Comparison of ENCODE assay signal across 8 mouse cellular contexts in the genomic region with DNA sequence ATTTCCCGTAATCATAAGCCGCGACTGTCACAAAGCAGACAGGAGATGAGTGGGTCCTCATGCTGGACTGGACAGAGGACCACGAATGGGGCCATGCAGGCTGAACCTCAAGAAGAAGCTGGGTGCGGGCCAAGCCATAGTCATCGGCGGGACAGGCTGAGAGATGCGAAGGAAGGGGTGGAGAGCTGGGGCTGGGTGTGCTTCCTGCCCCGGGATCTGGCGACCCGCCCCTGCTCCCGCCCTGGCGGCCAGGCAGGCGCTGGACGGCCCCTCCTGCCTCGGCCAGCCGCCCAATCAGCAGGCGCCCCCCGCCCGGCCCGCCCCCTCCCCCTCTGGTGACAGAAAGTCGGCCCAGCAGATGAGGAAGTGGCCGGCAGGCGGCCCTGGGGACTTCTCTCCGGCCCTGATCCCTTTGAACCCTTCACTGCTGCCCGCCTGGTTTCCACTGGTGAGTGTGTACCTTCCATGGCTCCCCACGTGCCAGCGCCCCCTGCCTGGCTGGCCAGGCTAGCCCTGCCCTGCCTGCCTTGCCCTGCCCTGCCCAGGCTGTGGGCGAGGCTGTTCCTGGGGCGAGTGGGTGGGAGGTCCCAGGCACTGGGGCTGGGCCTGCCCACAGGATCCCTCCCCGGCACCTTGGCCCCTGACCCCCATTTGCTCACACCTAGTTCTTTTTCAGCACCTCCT. TPM values are rescaled to one million over a fixed set of nuclear protein-coding genes. Genes with fewer than 3 reads are reported as not detected.
A peak's percentile ranks its signal among the peaks of the same experiment; 100 is the strongest.
DNase-seq lines count a peak whose midpoint lies in the region; ATAC-seq and TF ChIP-seq lines count a peak whose summit lies in the region.

TSS of gene Elovl1 (plus strand) at position 326 of the 684 bp plus-strand sequence.

- peak within 1 kb of the TSS; percentile 80 for H3K27ac ChIP-seq in embryonic facial prominence, embryonic 12.5 days
- peak within 1 kb of the TSS; percentile 97 for H3K27ac ChIP-seq in kidney, adult 2 months (ENCODE audit: insufficient read depth, low read depth, low read length)
- peak within 1 kb of the TSS; percentile 83 for H3K27ac ChIP-seq in limb, embryonic 12.5 days
- H3K27ac ChIP-seq in midbrain, embryonic 14.5 days (replicated peaks; ENCODE audit: low read depth, low read length) = peak within 1 kb of the TSS; percentile 64

- peak within 1 kb of the TSS; percentile 73 for H3K9ac ChIP-seq in embryonic facial prominence, embryonic 12.5 days
- peak within 1 kb of the TSS; percentile 65 for H3K9ac ChIP-seq in limb, embryonic 12.5 days (replicated peaks)
- H3K9ac ChIP-seq in midbrain, embryonic 14.5 days (replicated peaks; ENCODE audit: low read length) = peak within 1 kb of the TSS; percentile 59

- H3K9me3 ChIP-seq in embryonic facial prominence, embryonic 12.5 days = no peaks in the 10 kb centered on the region
- no peaks in the 10 kb centered on the region for H3K9me3 ChIP-seq in limb, embryonic 12.5 days
- H3K9me3 ChIP-seq in midbrain, embryonic 14.5 days (ENCODE audit: control insufficient read depth, low read length) = no peaks in the 10 kb centered on the region

- H3K27me3 ChIP-seq in embryonic facial prominence, embryonic 12.5 days = no peaks in the 10 kb centered on the region
- H3K27me3 ChIP-seq in kidney, adult 2 months (replicated peaks; ENCODE audit: control insufficient read depth, insufficient read depth, low read length) = no peaks in the 10 kb centered on the region
- H3K27me3 ChIP-seq in limb, embryonic 12.5 days = no peaks in the 10 kb centered on the region
- no peaks in the 10 kb centered on the region for H3K27me3 ChIP-seq in midbrain, embryonic 14.5 days (ENCODE audit: control insufficient read depth, insufficient read depth, low read length)

- TF ChIP-seq POLR2A in kidney, adult 2 months (IDR thresholded peaks at IDR 0.05; ENCODE audit: low read depth, low read length) = peak; percentile 49

- peak; percentile 94 for DNase-seq in 3134 (ENCODE audit: extremely low read depth, insufficient read length, low spot score)
- DNase-seq in adrenal gland, postnatal 25 days = peak; percentile 93
- DNase-seq in heart, adult 18-20 months = peak; percentile 92 to 96
- peak; percentile 96 for DNase-seq in kidney, adult 2 months
- DNase-seq in midbrain, embryonic 14.5 days = peak; percentile 85
- peak; percentile 81 to 85 for DNase-seq in spleen, adult 18-20 months

- WGBS in embryonic facial prominence, embryonic 12.5 days = 0% methylated on average over 30 of the region's 31 CpGs
- WGBS in kidney, adult 2 months = under 1% methylated on average over 31 of the region's 31 CpGs
- WGBS in limb, embryonic 12.5 days = 1% methylated on average over 19 of the region's 31 CpGs
- WGBS in midbrain, embryonic 14.5 days = 0% methylated on average over 28 of the region's 31 CpGs

- peak within 1 kb of the TSS; percentile 69 for H3K4me3 ChIP-seq in embryonic facial prominence, embryonic 12.5 days
- H3K4me3 ChIP-seq in kidney, adult 2 months (ENCODE audit: insufficient read depth, low read depth, low read length) = peak within 1 kb of the TSS; percentile 98
- peak within 1 kb of the TSS; percentile 71 for H3K4me3 ChIP-seq in limb, embryonic 12.5 days (replicated peaks)
- H3K4me3 ChIP-seq in midbrain, embryonic 14.5 days (replicated peaks; ENCODE audit: low read depth, low read length) = peak within 1 kb of the TSS; percentile 49

- peak; percentile 35 for TF ChIP-seq CTCF in kidney, adult 2 months (conservative IDR thresholded peaks at IDR 0.05; ENCODE audit: insufficient read depth, insufficient read length, low read depth, low read length)

- ATAC-seq in embryonic facial prominence, embryonic 12.5 days (ENCODE audit: insufficient number of reproducible peaks, insufficient read depth, low FRiP score, low TSS enrichment) = peak; percentile 95
- peak; percentile 95 for ATAC-seq in limb, embryonic 12.5 days (ENCODE audit: insufficient number of reproducible peaks, insufficient read depth, low FRiP score, low TSS enrichment, low read depth)
- ATAC-seq in midbrain, embryonic 14.5 days (ENCODE audit: low FRiP score, low TSS enrichment) = peak; percentile 88

- H3K4me2 ChIP-seq in embryonic facial prominence, embryonic 12.5 days (replicated peaks) = peak within 1 kb of the TSS; percentile 91
- peak within 1 kb of the TSS; percentile 88 for H3K4me2 ChIP-seq in limb, embryonic 12.5 days
- H3K4me2 ChIP-seq in midbrain, embryonic 14.5 days (ENCODE audit: low read length) = peak within 1 kb of the TSS; percentile 87

- H3K4me1 ChIP-seq in embryonic facial prominence, embryonic 12.5 days = peaks cover 25% of the 10 kb centered on the region
- peaks cover 31% of the 10 kb centered on the region for H3K4me1 ChIP-seq in kidney, adult 2 months (ENCODE audit: control insufficient read depth, insufficient read depth, low read length)
- H3K4me1 ChIP-seq in limb, embryonic 12.5 days (replicated peaks) = peaks cover 24% of the 10 kb centered on the region
- H3K4me1 ChIP-seq in midbrain, embryonic 14.5 days (ENCODE audit: control insufficient read depth, insufficient read depth, low read length) = peaks cover 17% of the 10 kb centered on the region

- H3K36me3 ChIP-seq in embryonic facial prominence, embryonic 12.5 days = peaks cover 26% of the 10 kb centered on the region
- H3K36me3 ChIP-seq in kidney, adult 2 months (ENCODE audit: control insufficient read depth, insufficient read depth, low read length) = no peaks in the 10 kb centered on the region
- H3K36me3 ChIP-seq in limb, embryonic 12.5 days = peaks cover 34% of the 10 kb centered on the region
- peaks cover 20% of the 10 kb centered on the region for H3K36me3 ChIP-seq in midbrain, embryonic 14.5 days (ENCODE audit: control insufficient read depth, insufficient read depth, low read length)

RNA-seq across cellular contexts. Expression of gene Elovl1, which starts in this region (rescaled TPM):
- 120 and 128 TPM in 2 replicates for total RNA-seq in adrenal gland, postnatal 25 days (2021)
- polyA plus RNA-seq in embryonic facial prominence, embryonic 12.5 days (2016; fragmentation: Nextera tagmentation; extraction: Ambion mirVana) = 48.4 and 50.3 TPM in 2 replicates
- total RNA-seq in heart, adult 18-20 months (2021) = 10 to 100 TPM; 15.7 to 17.2 TPM
- polyA plus RNA-seq in kidney, adult 2 months (2012; rRNA removed) = 303 and 333 TPM in 2 replicates
- 37.8 and 44.1 TPM in 2 replicates for polyA plus RNA-seq in limb, embryonic 12.5 days (2016; fragmentation: Nextera tagmentation; extraction: Ambion mirVana)
- polyA plus RNA-seq in midbrain, embryonic 14.5 days (2014; fragmentation: Nextera tagmentation; extraction: Ambion mirVana) = 14.0 and 25.0 TPM in 2 replicates

Comparison
In these comparisons a context has a peak if more than half of its experiments do, and no peak if none do; other contexts are left out.
1. Peak in every context shown above with its lines: DNase-seq, ATAC-seq, H3K4me3 ChIP-seq and H3K27ac ChIP-seq.